Mouse (Mus musculus) cortical plate, adult 2 months (tissue): ENCODE data around the gene Slc8b1.

Experiments
- CTCF ChIP-seq: fragments of 200-500 bp; IDR thresholded peaks from 2 replicates; pipeline ENCODE4 v1.5.1; 2011; ENCODE audit warnings: mild to moderate bottlenecking, control low read depth, low read length; ENCODE audit not compliant: insufficient read depth; ENCODE audit errors: extremely low read depth
- POLR2A ChIP-seq: fragments of 200-500 bp; IDR thresholded peaks from 2 replicates; pipeline ENCODE4 v1.6.1; 2011; ENCODE audit warnings: mild to moderate bottlenecking, low read length, control low read depth; ENCODE audit not compliant: insufficient read depth; ENCODE audit errors: extremely low read depth

DNA sequence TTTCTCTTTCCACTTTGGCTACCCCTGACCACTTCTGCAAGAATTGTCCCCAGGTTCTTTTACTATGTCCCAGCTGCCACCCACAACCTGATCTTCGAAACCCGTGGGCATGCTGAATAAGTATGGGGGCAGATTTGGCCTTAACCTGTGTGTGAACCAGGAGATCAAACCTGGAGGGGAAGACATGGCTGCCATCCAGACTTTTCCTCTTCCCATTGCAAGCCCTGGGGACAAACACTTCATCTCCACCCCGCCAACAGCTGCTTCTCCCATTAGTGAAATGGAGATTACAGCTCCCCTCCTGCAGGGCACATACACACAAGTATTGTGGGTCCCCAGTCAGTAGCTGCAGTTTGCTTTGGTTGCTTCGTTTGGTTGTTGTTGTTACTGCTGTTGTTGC lies 3.7 kb upstream of the Slc8b1 start:
- TF ChIP-seq POLR2A, result no peak
- TF ChIP-seq CTCF, result no peak
